Mouse (Mus musculus) liver, embryonic 14.5 days (tissue): ENCODE results near the gene Rabgap1l. TPM values are rescaled to one million over a fixed set of nuclear protein-coding genes. Genes with fewer than 3 reads are reported as not detected.
"Not testable (repeated sequence)": the region's sequence is repeated elsewhere in the genome, so short reads cannot be mapped to it uniquely, and the experiment has no call there.

Experiments used
- ATAC-seq: fragments of 200-750 bp; cut with Nextera tagmentation; 2 replicates; pipeline ENCODE4 v1.8.0; 2017; ENCODE audit warnings: moderate number of reproducible peaks, mild to moderate bottlenecking, moderate library complexity; ENCODE audit not compliant: insufficient read depth
- DNase-seq, 3 experiments: peaks; one replicate each; pipeline ENCODE4 v3.0.0-alpha.2; 2012 to 2013; ENCODE audit warnings: low read depth in 3 of 3, low spot score in 3 of 3
- H3K27ac ChIP-seq: fragments of 300-500 bp; sonication (generic); 2 replicates; pipeline ENCODE4 v1.5.1; 2014; ENCODE audit warnings: moderate library complexity, mild to moderate bottlenecking, control low read depth, inconsistent platforms
- H3K27me3 ChIP-seq: fragments of 300-500 bp; sonication (generic); 2 replicates; pipeline ENCODE4 v1.6.1; 2014; ENCODE audit warnings: mild to moderate bottlenecking, low read length, moderate library complexity; ENCODE audit not compliant: control insufficient read depth, insufficient read depth
- H3K36me3 ChIP-seq: fragments of 300-500 bp; sonication (generic); replicated peaks from 2 replicates; pipeline ENCODE4 v1.6.1; 2014; ENCODE audit warnings: low read depth; ENCODE audit not compliant: control insufficient read depth, insufficient read depth
- H3K4me1 ChIP-seq, 2 experiments: fragments of 200-500 bp in 1 of 2; fragments of 300-500 bp in 1 of 2; sonication (generic) in 1 of 2; replicated peaks; 2 replicates each; pipeline ENCODE4 v1.6.1; 2012 to 2014; ENCODE audit warnings: antibody characterized with exemption in 1 of 2, inconsistent platforms in 1 of 2, low read length in 1 of 2; ENCODE audit not compliant: control insufficient read depth in 2 of 2, insufficient read depth in 2 of 2
- H3K4me2 ChIP-seq: fragments of 300-500 bp; sonication (generic); 2 replicates; pipeline ENCODE4 v1.6.1; 2014; ENCODE audit warnings: low read depth, mild to moderate bottlenecking, control low read depth, moderate library complexity
- H3K4me3 ChIP-seq, 2 experiments: fragments of 200-500 bp in 1 of 2; fragments of 300-500 bp in 1 of 2; sonication (generic) in 1 of 2; 2 replicates each; pipeline ENCODE4 v1.5.1; 2012 to 2014; ENCODE audit warnings: low read depth in 2 of 2, low read length in 2 of 2, mild to moderate bottlenecking in 2 of 2, control low read depth in 1 of 2, inconsistent platforms in 1 of 2, moderate library complexity in 1 of 2; ENCODE audit not compliant: insufficient read depth in 1 of 2
- H3K9ac ChIP-seq: fragments of 300-500 bp; sonication (generic); replicated peaks from 2 replicates; pipeline ENCODE4 v1.6.1; 2014; ENCODE audit warnings: mild to moderate bottlenecking, control low read depth, moderate library complexity
- H3K9me3 ChIP-seq: fragments of 300-500 bp; sonication (generic); 2 replicates; pipeline ENCODE4 v1.6.1; 2016; ENCODE audit warnings: low read length, mixed read lengths; ENCODE audit not compliant: control insufficient read depth
- CTCF ChIP-seq: IDR thresholded peaks from 2 replicates; pipeline ENCODE4 v1.5.1; 2016; ENCODE audit warnings: antibody characterized with exemption, low read depth, control low read depth
- EP300 ChIP-seq: IDR thresholded peaks from 2 replicates; pipeline ENCODE4 v1.6.1; 2016; ENCODE audit warnings: antibody characterized with exemption, low read depth
- WGBS: fragments of 180-500 bp; shearing (Covaris S2); extraction: QIAGEN DNeasy Blood & Tissue Kit; methylation state at CpG from one replicate; pipeline ENCODE4 v1.1.7; 2014; ENCODE audit not compliant: insufficient replicate concordance; 5-methylcytosine and 5-hydroxymethylcytosine counted together
- polyA plus RNA-seq, 2 experiments: library from polyadenylated mRNA; depleted of rRNA in 1 of 2; stranded (reverse) in 1 of 2; unstranded in 1 of 2; fragments of >200 nt; fragmentation: Nextera tagmentation in 1 of 2; extraction: Ambion mirVana in 1 of 2; gene quantifications; 2 replicates each; pipeline versions ENCODE4 v1.2.1 to v1.2.3; 2012 to 2014

The Rabgap1l gene
- polyA plus RNA-seq, 2 experiments = 18.7 to 27.5 TPM

- Histone ChIP-seq H3K27me3 (no peaks in the 10 kb centered on the region), H3K36me3 (no peaks in the 10 kb centered on the region), H3K9me3 (no peaks in the 10 kb centered on the region), H3K4me1 (peaks cover 5 to 15% of the 10 kb centered on the region in 2 experiments; a peak in 3 of 4 replicates), H3K9ac (no peak overlapping the region), H3K4me2 (no peak overlapping the region), H3K4me3 (no peak overlapping the region), H3K27ac (no peak overlapping the region)
- no peak for ATAC-seq
- WGBS = 57% methylated on average over 9 of the region's 9 CpGs
- no peak for DNase-seq
- no peak for TF ChIP-seq CTCF
- no peak for TF ChIP-seq EP300
Observed at GRCm38 (mm10) chr1:160290242-160290641, 502.8 kb downstream of the Rabgap1l start.

- ATAC-seq (no peak), DNase-seq (no peak)
- Histone ChIP-seq H3K9ac (no peak overlapping the region), H3K27ac (no peak overlapping the region), H3K36me3 (no peaks in the 10 kb centered on the region), H3K9me3 (no peaks in the 10 kb centered on the region), H3K27me3 (no peaks in the 10 kb centered on the region), H3K4me2 (no peak overlapping the region), H3K4me1 (peaks cover 0 to 18% of the 10 kb centered on the region in 2 experiments; a peak in 3 of 4 replicates), H3K4me3 (no peak overlapping the region)
- WGBS = 40% methylated on average over 5 of the region's 5 CpGs
- TF ChIP-seq EP300 (no peak), CTCF (no peak)
Observed at GRCm38 (mm10) chr1:160287058-160287645, 505.9 kb downstream of the Rabgap1l start.

- no peak overlapping the region for H3K9ac ChIP-seq
- DNase-seq (no peak), ATAC-seq (no peak)
- WGBS = 47% methylated on average over 7 of the region's 7 CpGs
- H3K36me3 ChIP-seq = no peaks in the 10 kb centered on the region
- H3K4me2 ChIP-seq = no peak overlapping the region
- H3K4me1 ChIP-seq = peaks cover 6 to 23% of the 10 kb centered on the region in 2 experiments
- no peak for TF ChIP-seq EP300
- no peak for TF ChIP-seq CTCF
- no peaks in the 10 kb centered on the region for H3K27me3 ChIP-seq
- H3K9me3 ChIP-seq = no peaks in the 10 kb centered on the region
- no peak overlapping the region for H3K4me3 ChIP-seq
- no peak overlapping the region for H3K27ac ChIP-seq
Observed at GRCm38 (mm10) chr1:160286400-160287057, 506.5 kb downstream of the Rabgap1l start.

GRCm38 (mm10) chr1:160284241-160284640 is 508.8 kb downstream of the Rabgap1l start:
- Histone ChIP-seq H3K27ac (no peak overlapping the region), H3K27me3 (no peaks in the 10 kb centered on the region), H3K36me3 (no peaks in the 10 kb centered on the region), H3K9ac (no peak overlapping the region), H3K4me3 (no peak overlapping the region), H3K4me2 (no peak overlapping the region), H3K4me1 (peaks cover 12 to 30% of the 10 kb centered on the region in 2 experiments), H3K9me3 (no peaks in the 10 kb centered on the region)
- WGBS = 78% methylated on average over 4 of the region's 4 CpGs
- no peak for TF ChIP-seq CTCF
- TF ChIP-seq EP300 = no peak
- DNase-seq = no peak
- no peak for ATAC-seq

- H3K27me3 ChIP-seq, DNase-seq, H3K9ac ChIP-seq, H3K36me3 ChIP-seq, H3K9me3 ChIP-seq, H3K4me3 ChIP-seq: not testable (repeated sequence)
- 0 out of 2 replicates have a peak, but pooled peaks have one; percentile 11 for TF ChIP-seq EP300
- H3K27ac ChIP-seq = peak overlapping the region; percentile 1
- H3K4me2 ChIP-seq = peak overlapping the region; percentile 15
- 50% methylated on average over 2 of the region's 2 CpGs for WGBS
- ATAC-seq = peak; percentile 81
- peaks cover 12 to 30% of the 10 kb centered on the region in 2 experiments for H3K4me1 ChIP-seq
Observed at GRCm38 (mm10) chr1:160282166-160282874, 510.7 kb downstream of the Rabgap1l start.
